Mouse (Mus musculus) testis, adult 2 months (tissue): ENCODE measurements around the gene Tbc1d10a.

Source experiments
- CTCF ChIP-seq: fragments of 200-500 bp; IDR thresholded peaks from 2 replicates; pipeline ENCODE4 v1.5.1; 2012; ENCODE audit warnings: low read depth, mild to moderate bottlenecking, inconsistent platforms, low read length, moderate library complexity; ENCODE audit not compliant: control insufficient read depth, insufficient read depth, insufficient replicate concordance
- POLR2A ChIP-seq: fragments of 200-500 bp; IDR thresholded peaks from 2 replicates; pipeline ENCODE4 v1.6.1; 2012; ENCODE audit warnings: low read depth, mild to moderate bottlenecking, inconsistent platforms, low read length, moderate library complexity; ENCODE audit not compliant: control insufficient read depth

DNA sequence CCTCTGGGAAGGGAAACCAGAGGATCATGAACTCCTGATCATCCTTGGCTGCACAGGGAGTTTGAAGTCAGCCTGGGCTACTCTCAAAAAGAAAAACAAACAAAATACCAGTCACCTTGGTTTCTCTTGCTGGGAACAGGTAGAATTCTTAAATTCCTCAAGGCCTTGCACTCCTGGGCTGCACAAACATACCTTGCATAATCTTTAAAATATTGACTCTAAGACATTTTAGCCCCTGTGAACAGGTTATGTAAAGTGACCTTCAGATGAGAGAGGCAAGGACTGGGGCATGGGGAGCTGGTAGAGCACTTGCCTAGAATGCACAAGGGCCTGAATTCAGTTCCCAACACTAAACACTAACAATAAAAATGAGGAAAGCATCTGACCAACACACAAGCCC is 45.1 kb upstream of the Tbc1d10a start:
- TF ChIP-seq CTCF (no peak), POLR2A (no peak)
